17 mouse cellular contexts compared by ENCODE assay signal in the genomic region with DNA sequence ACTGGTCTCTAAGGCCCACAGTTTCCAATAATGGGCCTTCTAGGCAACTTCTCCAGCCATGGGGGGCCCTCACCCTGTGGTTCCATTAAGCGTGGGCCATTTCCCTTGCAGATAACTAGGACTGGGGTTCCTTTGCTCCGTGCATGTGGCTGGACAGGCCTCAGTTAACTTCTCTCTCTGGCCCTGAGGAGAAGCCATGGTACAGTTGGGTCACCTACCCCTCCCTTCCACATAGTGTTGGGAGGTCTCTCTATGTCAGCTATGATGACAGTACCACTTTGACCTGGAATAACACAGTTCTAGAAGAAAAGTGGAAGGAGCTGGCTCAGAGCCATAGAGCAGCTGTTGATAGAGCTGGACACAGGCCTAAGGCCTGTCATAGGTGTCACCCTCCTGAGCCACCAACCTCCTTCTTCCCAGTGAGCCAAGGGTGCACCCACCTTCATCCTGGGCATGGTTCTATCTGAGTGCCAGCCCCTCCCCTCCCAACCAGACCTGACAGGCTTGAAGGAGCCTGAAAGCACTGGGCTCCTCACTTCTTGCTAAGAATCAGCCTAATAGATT.
DNase-seq lines count a peak whose midpoint lies in the region; ATAC-seq lines count a peak whose summit lies in the region.
"Had no signal": no experiment of that assay in that cellular context is flagged by ENCODE, and none has a peak within 500 bp of the region (broad histone marks: within the 10 kb centered on the region; RNA-seq: fewer than 3 reads in every experiment).

No protein-coding gene starts in this region.

- H3K4me3 ChIP-seq in forebrain, embryonic 13.5 days, result no peak overlapping the region
- no peak overlapping the region for H3K4me3 ChIP-seq in forebrain, embryonic 11.5 days (ENCODE audit: low read depth, low read length)
- no peak overlapping the region for H3K4me3 ChIP-seq in forebrain, embryonic 15.5 days
- H3K4me3 ChIP-seq: heart, embryonic 10.5 days had no signal

- no peak overlapping the region for H3K4me2 ChIP-seq in forebrain, embryonic 13.5 days
- H3K4me2 ChIP-seq in forebrain, embryonic 11.5 days (ENCODE audit: low read depth, low read length, severe bottlenecking), result no peak overlapping the region
- no peak overlapping the region for H3K4me2 ChIP-seq in forebrain, embryonic 15.5 days (replicated peaks)
- H3K4me2 ChIP-seq: liver, embryonic 11.5 days had no signal

- no peak overlapping the region for H3K9ac ChIP-seq in forebrain, embryonic 13.5 days
- H3K9ac ChIP-seq in forebrain, embryonic 11.5 days (ENCODE audit: low read length), result no peak overlapping the region
- H3K9ac ChIP-seq in forebrain, embryonic 15.5 days (replicated peaks), result no peak overlapping the region

- peaks cover 84% of the 10 kb centered on the region for H3K4me1 ChIP-seq in forebrain, embryonic 13.5 days
- no peaks in the 10 kb centered on the region; the same call in 1 of the 2 replicates for H3K4me1 ChIP-seq in forebrain, embryonic 11.5 days (replicated peaks; ENCODE audit: control insufficient read depth, insufficient read depth, low read length)
- H3K4me1 ChIP-seq in forebrain, embryonic 15.5 days, result peaks cover 81% of the 10 kb centered on the region
- H3K4me1 ChIP-seq: heart, embryonic 10.5 days had no signal

- WGBS in forebrain, embryonic 13.5 days, result 57% methylated on average over 2 of the region's 2 CpGs
- WGBS in forebrain, embryonic 11.5 days, result 80% methylated on average over 2 of the region's 2 CpGs
- 48% methylated on average over 2 of the region's 2 CpGs for WGBS in forebrain, embryonic 15.5 days

- peak overlapping the region; percentile 87 for H3K27ac ChIP-seq in forebrain, embryonic 13.5 days
- no peak overlapping the region for H3K27ac ChIP-seq in forebrain, embryonic 11.5 days (ENCODE audit: low read depth, low read length)
- peak overlapping the region; percentile 90 for H3K27ac ChIP-seq in forebrain, embryonic 15.5 days (replicated peaks)
- H3K27ac ChIP-seq: heart, embryonic 10.5 days; kidney, postnatal 0 days had no signal

- H3K27me3 ChIP-seq in forebrain, embryonic 13.5 days, result no peaks in the 10 kb centered on the region
- no peaks in the 10 kb centered on the region for H3K27me3 ChIP-seq in forebrain, embryonic 11.5 days (ENCODE audit: control insufficient read depth, insufficient read depth, low read length)
- no peaks in the 10 kb centered on the region for H3K27me3 ChIP-seq in forebrain, embryonic 15.5 days

- DNase-seq in forebrain, embryonic 11.5 days (ENCODE audit: low spot score), result no peak
- peak; percentile 53 for DNase-seq in left cerebral cortex, postnatal 4 days
- DNase-seq in left cerebral cortex, adult 8-10 months (ENCODE audit: low spot score in 2 of 2), result no peak
- DNase-seq in cerebellum, adult 9-11 months, result peak; percentile 74
- no peak for DNase-seq in spleen, postnatal 4 days (ENCODE audit: low spot score in 2 of 2)
- no peak for DNase-seq in urinary bladder, adult 18-20 months (ENCODE audit: low spot score in 2 of 2)
- DNase-seq: adrenal gland, adult 2 months; kidney, adult 18-20 months; lung, adult 18-20 months; lung, postnatal 14 days; thymus, postnatal 25 days had no signal

- no peaks in the 10 kb centered on the region for H3K36me3 ChIP-seq in forebrain, embryonic 13.5 days (ENCODE audit: poor library complexity, severe bottlenecking)
- H3K36me3 ChIP-seq in forebrain, embryonic 11.5 days (ENCODE audit: control insufficient read depth, insufficient read depth, low read length), result no peaks in the 10 kb centered on the region
- H3K36me3 ChIP-seq in forebrain, embryonic 15.5 days, result no peaks in the 10 kb centered on the region
- H3K36me3 ChIP-seq: heart, embryonic 10.5 days had no signal

- intact Hi-C loops in left cerebral cortex, postnatal 4 days (cut with DNase I), result no loop called here

- no peaks in the 10 kb centered on the region for H3K9me3 ChIP-seq in forebrain, embryonic 13.5 days (replicated peaks)
- H3K9me3 ChIP-seq in forebrain, embryonic 11.5 days (ENCODE audit: control insufficient read depth, low read length), result no peaks in the 10 kb centered on the region
- no peaks in the 10 kb centered on the region for H3K9me3 ChIP-seq in forebrain, embryonic 15.5 days
- H3K9me3 ChIP-seq: heart, embryonic 10.5 days had no signal

- ATAC-seq in forebrain, embryonic 13.5 days, result peak; percentile 5; the same call in 1 of the 2 replicates
- ATAC-seq in forebrain, embryonic 11.5 days (replicated peaks; ENCODE audit: low FRiP score), result no peak
- peak; percentile 3 for ATAC-seq in forebrain, embryonic 15.5 days (replicated peaks)
- ATAC-seq: midbrain, embryonic 16.5 days had no signal

Comparison
In these comparisons a context has a peak if more than half of its experiments do, and no peak if none do; other contexts are left out.
1. DNase-seq: peak in left cerebral cortex, postnatal 4 days (single experiment) and cerebellum, adult 9-11 months (single experiment); none in forebrain, embryonic 11.5 days (single experiment), left cerebral cortex, adult 8-10 months (0 of 2), spleen, postnatal 4 days (0 of 2) and urinary bladder, adult 18-20 months (0 of 2).